Mouse (Mus musculus) yolk sac, embryonic 10.5 days (tissue): Measurements from ENCODE around the gene Notch2.

Experiments
- DNase-seq: peaks from one replicate; pipeline ENCODE4 v3.0.0-alpha.2; 2017; ENCODE audit warnings: low spot score

Gene Notch2

DNA sequence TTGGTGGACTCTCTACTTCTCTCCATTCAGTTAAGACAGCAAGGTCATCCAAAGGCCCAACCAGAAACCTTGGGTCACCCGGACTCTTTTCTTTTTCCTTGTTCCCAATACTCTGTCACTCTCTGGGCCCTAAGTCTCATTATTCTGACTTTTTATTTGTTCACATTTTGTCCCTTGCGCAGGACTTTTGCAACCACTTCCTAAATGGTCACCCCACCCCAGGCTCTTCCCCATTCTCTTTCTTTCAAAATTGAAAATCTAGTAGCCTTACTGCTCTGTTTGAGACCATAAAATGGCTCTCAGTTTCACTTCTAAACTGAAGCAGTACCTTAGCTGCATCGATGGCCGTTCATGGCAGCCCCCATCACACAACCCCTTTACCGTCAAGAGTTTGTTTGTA, 18.5 kb upstream of the Notch2 start:
- no peak for DNase-seq

DNA sequence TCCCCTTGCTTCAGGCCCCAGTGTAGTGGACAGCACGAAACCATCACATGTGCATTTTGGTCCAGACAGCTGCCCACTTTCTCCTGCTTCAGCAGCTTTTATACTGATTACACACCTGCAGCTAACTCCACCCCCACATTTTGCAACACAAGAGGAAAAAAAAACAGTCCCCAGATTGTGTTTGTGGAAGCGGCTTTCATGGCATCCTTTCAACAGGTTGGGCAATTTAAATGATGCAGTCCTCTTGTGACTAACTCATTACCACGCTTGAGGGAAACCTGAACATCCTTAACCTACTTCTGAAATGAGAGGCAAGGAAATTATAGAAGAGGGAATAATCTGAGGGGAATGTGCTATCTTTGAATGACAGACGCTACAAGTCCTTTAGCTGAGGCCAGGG, 15.0 kb upstream of the Notch2 start:
- no peak for DNase-seq

DNA sequence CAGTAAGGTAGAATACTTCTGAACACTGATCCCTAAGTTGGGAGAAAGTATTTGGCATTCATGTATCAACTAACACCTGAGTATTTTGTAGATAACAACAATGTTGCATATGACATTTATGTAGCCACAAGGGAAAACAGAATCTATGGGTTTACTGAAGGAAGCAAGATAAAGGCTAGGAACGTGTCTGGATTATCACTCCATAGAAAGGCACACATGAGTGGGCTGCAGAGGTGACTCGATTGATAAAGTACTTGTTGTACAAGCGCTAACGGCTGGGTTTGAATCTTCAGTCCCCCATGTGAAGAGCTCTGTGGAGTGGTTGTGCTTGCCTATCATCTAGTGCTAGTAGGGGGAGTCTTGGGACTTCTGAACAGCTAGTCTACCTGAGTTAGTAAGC, 9.8 kb upstream of the Notch2 start:
- no peak for DNase-seq

DNA sequence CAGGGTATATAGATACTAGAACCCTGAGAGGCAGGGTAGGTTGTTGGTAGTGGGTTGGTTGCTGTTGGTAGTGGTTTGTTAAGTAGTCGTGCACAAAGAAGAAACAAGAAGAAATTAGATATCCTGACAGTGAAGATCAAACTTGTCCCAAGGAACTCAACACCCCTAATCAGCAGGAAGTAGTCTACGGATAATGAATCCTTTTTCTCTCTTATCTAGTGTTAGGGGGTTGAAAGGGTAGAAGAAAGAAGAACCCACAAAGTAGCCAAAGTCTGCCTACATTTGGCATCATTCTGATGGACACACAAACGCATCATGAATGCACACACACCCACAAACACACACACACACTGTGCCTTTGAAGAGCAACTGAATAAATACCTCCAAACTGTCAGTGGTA, 9.1 kb upstream of the Notch2 start:
- DNase-seq, result no peak

DNA sequence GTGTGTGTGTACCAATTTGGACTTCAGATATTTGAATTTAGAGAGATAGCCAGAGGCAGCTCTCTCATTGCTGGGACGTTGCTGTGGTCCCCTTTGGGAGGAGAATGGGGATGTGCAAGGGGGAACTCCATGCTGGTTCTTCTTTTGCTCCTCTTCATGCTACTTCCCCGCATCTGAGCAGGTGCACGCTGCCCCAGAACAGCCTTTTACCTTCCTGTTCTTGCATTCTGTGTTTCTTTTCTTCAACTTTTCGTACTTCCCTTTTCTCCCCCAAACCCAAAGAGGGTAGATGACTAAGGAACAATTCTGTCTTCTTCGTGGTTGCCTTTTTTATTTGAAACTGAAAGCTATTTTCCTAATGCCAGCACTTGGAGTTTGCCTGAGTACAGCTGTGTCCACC, 8.0 kb upstream of the Notch2 start:
- DNase-seq, result no peak

DNA sequence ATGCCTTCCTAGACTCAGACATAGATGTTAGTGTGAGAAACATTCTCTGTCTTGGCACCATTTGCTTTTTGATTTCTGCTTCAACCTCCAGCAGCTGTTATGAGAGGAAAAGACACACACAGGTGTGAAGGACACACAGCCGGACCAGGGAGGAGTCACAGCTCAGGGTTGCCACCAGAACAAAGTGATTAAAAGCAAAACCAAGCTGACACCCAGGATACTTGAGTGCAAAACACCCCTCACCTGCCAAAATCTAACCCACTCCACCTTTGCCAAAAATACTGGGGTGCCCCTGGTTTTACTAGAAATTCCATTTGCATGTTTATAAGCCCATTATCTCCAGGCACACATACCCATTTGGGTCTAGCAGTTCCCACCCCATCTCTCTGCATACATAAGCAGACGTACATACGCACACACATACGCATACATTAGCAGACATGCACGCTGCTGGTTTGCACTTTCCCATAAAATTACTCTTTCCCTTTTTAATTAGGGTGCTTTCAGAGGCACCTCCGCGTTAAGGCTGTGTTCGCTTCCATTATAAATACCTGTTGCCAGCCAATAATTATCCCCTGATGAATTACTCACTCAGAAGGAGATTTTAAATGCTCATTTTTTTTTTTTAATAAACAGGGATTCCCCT, 7.2 kb upstream of the Notch2 start:
- DNase-seq, result no peak

DNA sequence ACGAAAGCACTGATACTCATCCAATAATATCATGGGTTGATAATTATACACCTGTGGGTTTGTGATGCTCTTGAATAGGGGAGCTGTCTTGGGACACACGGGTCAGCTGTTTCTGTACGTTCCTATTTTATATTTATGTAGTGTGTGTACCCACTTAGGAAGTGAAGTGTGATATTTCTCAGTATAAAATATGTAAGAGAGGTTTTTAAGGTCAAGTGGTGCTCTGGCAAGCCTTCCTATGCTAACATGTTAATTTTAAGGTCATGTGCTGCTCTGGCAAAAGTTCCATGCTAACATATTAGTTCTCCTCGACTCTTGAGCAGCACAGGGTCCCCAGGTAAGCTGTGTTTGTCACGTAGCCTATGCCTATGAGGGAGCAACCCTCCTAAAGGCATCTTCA, 6.4 kb upstream of the Notch2 start:
- no peak for DNase-seq

DNA sequence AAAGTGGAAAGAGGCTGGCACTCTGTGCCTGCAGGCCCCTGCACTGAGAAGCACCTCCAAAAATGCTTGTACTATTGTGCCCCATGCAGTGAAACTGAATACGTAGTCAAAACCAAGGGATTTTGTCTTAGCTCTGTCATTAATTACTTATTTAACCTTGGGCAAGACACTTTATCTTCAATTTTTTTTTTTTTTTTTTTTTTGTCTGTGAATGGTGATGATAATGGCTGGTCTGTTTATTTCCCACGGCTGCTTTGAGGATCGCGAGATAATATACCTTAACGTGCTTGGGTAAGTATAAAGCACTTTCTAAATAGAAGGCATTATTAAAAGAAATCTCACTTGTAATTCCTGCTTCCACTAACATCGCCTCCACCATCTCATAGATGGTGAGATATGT, 5.2 kb upstream of the Notch2 start:
- DNase-seq, result no peak

DNA sequence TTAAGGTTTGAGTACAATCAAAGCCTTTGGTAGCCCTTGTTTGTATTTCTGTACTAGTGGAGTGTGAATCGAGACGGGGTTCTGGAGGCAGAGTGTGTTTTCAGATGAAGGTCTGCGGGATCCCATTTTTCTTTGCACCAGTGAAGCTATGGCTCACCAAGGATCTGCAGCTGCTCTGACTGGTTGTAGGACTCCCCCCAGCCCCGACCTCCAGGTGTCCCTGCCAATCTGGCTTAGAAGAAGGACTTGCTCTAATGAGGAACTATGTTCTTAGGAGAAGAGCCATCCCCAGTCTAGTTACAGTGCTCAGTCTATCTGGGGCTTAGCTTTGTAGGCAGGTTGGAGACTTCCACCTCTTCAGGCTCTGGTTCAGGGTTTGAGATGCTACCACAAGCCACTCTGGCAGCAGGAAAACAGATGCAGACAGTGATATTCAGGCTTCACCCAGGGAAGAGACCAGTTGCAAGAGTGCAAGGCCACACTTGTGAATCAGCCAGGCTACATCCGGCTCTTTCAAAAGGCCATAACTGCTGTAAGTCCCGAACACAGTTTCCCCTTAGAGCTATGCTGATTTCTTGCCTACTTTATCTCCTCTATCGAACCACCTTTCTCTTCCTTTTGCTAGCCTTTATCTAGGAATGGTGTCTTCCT, 4.0 kb upstream of the Notch2 start:
- no peak for DNase-seq

DNA sequence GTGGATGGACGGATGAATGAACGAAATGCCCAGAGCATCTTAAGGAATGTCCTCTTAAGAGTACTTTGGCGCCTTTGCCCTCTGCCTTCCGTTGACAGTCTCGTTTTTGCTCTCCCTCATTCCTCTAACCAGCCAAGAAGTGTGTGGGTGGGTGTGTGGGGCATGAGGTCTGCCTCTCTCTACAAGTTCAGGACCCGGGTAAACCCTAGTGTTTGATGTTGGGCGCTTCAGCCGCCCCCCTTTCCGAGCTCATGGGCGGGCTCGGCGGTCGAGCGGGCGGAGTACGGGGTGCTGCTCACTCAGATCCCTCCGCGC, 284 bp upstream of the Notch2 start:
- DNase-seq, result no peak

DNA sequence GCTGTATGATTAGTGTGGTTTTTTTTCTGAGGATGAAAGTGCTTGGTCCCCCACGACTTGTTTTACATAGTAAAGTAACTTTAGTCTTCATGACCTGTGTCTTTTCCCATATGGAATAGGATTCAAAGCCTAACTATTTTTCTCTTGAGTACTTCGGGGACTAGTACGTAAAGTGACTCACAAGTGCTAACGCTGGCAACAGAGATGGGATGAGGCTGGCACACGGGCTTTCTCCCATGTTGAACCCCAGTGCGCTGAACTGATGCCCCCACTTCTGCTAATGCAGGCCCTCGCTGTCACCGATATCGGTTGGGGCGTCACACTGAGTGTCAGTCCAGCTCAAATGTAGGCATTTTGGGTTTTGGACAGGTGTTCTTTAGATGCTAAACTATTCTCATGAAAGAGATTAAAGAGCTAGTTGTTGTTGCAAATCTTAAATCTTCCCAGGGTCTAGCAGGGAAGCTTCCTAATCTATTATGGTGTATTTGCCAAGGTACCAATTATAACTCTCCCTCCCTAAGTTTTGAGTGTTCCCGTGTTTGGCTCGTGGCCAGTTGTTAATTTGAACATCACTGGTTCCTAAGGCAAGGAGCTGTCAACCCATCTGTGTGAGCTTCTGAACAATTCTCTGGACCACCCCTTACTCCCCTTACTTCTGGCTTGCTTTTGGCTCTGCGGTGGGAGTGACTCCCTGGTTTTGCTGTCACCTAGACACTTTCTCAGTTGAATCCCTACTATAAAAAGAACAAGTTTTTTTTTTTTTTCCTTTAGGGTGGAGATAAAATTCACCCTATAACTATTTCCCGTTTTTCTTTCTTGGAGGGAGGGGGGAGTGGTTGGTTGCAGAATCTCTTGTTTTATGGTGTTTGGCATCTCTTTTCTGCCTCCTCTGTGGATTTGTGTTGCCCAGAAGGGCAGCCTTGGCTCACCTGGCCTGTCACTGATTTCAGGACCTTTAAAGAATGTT, 2.2 kb downstream of the Notch2 start:
- DNase-seq, result no peak

DNA sequence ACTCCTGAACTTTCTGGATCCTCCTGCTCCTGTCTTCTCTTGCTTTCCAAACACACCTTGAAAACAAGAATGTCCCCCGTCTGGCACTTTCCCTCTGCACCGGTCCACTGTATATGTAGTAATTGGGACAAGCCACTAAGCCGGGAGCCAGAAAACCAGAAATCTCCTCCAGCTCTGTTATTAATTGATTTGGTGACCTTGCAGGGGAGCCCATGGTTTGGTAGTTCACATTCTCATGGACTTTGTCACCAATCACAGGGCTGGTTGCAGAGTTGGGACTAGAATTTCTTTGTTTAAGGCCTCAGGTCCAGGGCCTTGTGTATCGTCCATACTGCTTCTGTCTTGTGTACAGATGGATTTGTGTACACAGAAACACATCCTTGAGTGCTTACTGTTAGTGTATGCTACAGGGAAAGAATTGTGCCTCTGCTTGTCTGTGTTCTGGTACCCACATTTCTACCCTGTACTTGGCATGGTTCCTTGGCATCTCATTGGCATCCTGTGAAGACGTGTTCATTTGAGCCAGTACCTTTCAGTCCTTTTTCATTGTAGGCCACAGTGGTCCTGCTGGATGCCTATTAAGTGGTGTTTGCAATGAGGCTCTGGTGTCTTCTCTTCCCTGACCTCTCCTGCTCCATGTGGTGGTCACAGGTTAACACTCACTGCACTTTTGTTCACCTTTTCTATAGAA, 3.7 kb downstream of the Notch2 start:
- peak; percentile 62 for DNase-seq

DNA sequence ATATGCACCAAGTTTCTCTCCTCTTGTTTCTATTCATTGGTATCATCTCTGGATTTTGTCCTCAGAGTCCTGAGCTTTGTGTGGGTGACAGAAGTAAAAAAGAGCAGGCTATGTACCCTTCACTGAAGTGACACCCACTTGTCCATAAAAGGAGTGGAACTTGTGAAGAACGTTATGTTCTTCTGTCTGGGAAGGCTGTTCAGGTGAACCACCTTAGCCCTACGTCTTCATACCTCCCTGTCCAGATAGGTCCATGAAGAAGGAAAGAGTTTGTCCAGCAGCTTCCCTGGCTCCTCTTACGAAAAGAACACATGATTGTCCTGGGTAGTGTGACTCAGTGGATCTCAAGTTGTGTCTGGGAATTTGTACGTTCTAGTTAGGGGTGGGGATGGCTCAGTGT, 4.9 kb downstream of the Notch2 start:
- DNase-seq, result no peak

DNA sequence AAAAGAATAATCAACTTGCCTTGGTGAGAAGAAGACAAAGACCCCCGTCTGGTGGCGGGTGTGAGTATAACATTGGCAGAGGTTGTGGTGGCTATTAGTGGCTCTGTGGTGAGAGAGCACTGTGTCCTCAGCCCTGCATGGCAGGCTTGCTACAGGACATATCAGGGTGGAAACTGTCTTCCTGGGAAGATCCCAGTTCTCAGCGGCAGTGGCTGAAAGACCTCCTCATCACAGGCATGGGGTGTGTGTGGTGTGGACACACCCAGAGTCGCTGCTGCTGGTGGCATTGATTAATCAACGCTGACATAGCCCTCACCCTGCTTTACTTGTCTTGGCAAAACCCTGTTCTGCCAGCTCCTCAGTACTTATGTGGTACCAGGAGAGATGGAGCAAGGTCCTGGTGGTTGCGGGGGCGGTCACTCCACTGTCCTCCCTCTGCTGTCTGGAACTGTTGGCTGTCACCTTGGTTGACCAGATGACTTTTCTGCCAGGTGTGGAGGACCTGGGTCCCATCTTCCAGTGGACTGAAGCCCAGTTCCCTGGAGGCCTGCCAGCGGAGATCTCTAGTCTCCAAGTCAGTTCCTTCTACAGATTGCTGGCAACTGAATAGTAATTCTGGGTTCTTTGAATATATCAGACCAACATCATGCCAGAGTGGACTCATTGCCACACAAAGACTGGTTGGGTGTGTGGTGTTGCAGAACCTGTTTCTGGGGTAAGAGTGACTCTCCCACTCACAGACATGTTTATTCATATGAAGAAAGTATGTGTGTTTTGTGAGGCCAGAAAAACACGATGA, 7.3 kb downstream of the Notch2 start:
- no peak for DNase-seq

DNA sequence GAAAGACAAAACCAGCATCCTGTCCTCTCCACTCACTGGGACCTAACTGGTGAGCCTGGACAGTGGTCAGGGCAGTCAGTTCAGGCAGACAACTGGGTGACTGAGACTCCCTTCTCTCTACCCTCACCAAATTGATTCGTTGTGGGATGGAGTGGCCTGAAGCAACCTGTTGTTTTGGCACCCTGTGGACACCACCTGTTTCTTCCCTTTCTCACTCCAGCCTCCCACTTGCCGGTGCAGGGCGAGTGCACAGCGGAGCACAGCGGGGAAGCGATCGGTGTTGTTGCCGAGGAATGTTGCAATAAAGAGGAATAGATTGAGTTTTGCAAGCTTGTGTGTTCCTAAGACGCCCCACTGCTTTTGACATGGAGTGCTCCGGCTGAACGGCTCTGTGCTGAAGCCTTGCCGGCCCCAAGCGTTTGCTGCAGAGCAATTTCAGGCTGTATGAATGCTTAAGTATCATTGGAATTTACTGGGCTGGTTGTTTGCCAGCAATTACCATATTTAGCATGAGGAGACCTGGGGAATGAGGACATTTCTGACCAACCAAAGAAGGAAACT, 11.0 kb downstream of the Notch2 start:
- peak; percentile 52 for DNase-seq

DNA sequence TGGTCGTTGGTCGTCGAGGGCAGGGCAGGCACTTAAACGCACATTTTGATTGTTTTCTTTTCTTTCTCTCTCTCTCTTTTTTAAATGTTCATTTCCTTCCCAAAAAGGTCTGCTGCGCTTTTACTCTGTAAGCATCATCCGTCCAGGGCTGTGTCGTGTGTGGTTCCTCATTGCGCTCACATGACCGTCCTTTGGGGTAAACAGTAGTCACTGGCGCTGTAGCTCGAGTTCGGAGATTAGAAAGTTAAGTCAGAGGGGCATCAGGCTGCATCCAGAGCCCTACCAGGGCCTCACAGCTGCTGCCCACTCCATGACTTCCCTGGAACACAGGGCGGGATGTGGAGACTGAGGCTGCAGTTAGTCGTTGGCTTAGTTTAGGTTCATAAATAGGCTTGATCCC, 12.2 kb downstream of the Notch2 start:
- DNase-seq, result no peak

DNA sequence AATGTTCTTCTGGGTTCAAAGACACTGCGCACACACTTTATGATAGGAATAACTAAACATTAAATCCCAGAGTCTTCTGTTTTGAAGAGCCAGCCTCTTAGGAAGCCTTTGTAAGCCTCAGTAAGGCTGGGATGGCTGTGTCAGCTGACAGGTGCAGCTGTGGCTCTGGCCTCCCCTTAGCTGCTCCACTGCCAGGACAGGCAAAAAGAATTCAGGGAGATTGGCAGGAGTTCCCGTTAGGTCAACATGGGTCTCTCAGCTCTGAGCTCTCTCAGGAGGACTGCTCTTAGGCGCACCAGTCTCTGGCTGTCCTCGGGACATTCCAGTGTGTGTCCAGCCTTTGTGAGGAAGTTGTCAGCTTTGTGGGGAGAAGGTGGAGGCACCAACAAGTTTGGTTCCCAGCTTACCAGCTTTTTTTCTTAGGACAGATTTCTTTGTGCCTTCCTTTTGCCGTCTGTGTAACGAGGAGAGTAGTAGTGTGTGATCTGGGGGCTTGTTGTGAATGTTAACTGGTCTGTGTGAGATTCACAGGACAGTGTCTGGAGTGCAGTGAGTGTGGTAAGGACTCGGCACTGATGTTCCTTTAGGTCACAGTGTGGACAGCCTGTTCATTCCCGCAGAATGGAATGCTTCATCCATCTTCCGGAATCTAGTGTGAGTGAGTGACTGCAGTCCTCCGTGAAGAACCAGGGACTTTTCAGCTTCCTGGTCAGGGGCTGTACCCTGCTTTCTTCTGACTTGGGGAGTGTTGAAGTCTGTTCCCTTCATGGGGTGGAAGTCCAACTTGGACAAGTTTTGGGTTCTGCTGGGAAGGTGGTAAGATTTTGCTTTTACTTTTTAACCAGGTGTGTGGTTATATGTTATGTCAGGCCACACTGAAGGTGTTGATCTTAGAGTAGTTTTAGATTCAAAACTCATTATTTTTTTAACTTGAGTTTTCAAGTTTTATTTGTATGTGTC, 12.9 kb downstream of the Notch2 start:
- no peak for DNase-seq

DNA sequence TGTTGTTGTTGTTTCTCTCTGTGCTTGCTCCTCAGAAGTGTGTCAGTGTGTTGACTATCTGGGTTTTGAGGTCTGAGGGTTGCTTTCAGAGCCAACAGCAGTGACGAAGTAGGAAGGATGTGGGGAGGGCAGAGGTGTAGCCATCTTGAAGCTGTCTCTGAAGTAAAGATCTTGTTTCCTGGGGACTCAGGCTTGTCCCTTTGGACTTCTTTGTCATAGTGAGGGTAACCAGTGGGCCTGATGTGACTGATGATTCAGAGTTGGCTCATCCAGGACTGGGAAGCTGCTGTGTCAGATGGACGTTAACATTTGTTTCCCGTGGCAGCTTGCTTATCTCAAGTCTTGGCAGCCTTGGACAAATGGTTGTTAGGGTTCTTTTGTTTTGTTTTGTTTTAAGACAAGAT, 14.0 kb downstream of the Notch2 start:
- no peak for DNase-seq

DNA sequence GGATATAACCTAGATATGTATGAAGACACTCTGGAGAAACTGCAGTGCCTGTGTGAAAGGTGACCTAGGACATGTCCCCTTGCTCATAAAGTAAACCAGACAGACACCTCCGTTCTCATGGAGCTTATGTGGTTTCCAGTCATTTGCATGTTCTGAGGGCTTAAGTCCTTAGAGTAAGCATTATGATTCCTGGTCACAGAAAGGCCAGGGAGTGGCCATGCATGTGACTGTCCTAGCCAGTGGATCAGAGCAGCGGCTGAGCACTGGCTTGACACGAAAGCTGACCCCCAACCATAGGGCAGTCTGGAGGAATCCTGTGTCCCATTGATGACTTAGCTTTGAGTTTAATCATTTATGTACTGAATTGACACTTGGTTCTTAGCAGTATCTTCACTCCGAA, 14.7 kb downstream of the Notch2 start:
- peak; percentile 64 for DNase-seq

DNA sequence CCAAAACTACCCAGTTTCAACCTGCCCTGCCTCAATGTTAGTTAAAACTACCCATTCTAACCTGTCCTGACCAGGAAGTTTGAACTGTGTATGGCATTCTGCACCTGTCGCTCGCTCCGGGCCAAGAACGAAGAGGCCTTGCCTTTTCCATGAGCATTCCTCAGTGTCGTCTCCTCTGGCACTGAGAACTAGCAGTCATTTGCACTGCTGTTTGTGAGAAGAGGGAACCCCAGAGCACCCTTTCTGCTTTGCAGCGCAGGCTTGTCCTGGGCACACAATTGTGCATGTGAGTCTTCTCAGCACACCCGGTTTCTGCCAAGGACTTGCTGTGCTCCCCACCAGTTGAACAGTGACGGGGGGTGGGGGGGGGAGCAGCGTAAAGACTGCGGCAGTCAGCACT, 15.6 kb downstream of the Notch2 start:
- DNase-seq, result no peak
